In genomic region chr6:29513284-29513683, GRCm38 (mm10) we compare ENCODE assay signal across 8 mouse cellular contexts. TPM values are rescaled to one million over a fixed set of nuclear protein-coding genes. Genes with fewer than 3 reads are reported as not detected.
DNase-seq lines count a peak whose midpoint lies in the region; ATAC-seq and TF ChIP-seq lines count a peak whose summit lies in the region.

No protein-coding gene starts in this region.

- no peaks in the 10 kb centered on the region for H3K9me3 ChIP-seq in forebrain, embryonic 16.5 days (ENCODE audit: control insufficient read depth, low read length)
- H3K9me3 ChIP-seq in hindbrain, postnatal 0 days (ENCODE audit: low read length): no peaks in the 10 kb centered on the region

- TF ChIP-seq CTCF in hindbrain, postnatal 0 days (IDR thresholded peaks at IDR 0.05; ENCODE audit: low read depth): no peak
- no peak for TF ChIP-seq CTCF in liver, adult 2 months (IDR thresholded peaks at IDR 0.05; ENCODE audit: low read depth, low read length)

- H3K79me2 ChIP-seq in liver, adult 2 months (ENCODE audit: control insufficient read depth, insufficient read depth, low read length): no peaks in the 10 kb centered on the region

- WGBS in forebrain, embryonic 16.5 days: 2% methylated on average over 11 of the region's 11 CpGs
- WGBS in hindbrain, postnatal 0 days: 2% methylated on average over 11 of the region's 11 CpGs
- under 1% methylated on average over 11 of the region's 11 CpGs for WGBS in liver, adult 2 months

- H3K36me3 ChIP-seq in forebrain, embryonic 16.5 days (ENCODE audit: control insufficient read depth, insufficient read depth): no peaks in the 10 kb centered on the region
- no peaks in the 10 kb centered on the region for H3K36me3 ChIP-seq in hindbrain, postnatal 0 days (ENCODE audit: insufficient read depth, low read length)
- no peaks in the 10 kb centered on the region for H3K36me3 ChIP-seq in liver, adult 2 months (ENCODE audit: control insufficient read depth, insufficient read depth, low read length)

- 0 out of 2 replicates have a peak overlapping the region, but pooled peaks have one; percentile 10 for H3K4me3 ChIP-seq in forebrain, embryonic 16.5 days (replicated peaks; ENCODE audit: low read length)
- peak overlapping the region; percentile 11; the same call in 1 of the 2 replicates for H3K4me3 ChIP-seq in hindbrain, postnatal 0 days (ENCODE audit: low read length)
- peak overlapping the region; percentile 34 for H3K4me3 ChIP-seq in liver, adult 2 months (ENCODE audit: insufficient read depth, low read depth, low read length)

- peak; percentile 46 for DNase-seq in gastrocnemius, postnatal 10 days
- no peak for DNase-seq in gastrocnemius, adult 8-10 months (ENCODE audit: low spot score in 2 of 2)
- peak; percentile 65 for DNase-seq in hindbrain, postnatal 0 days (ENCODE audit: low spot score)
- peak; percentile 93 for DNase-seq in liver, adult 2 months (ENCODE audit: extremely low read depth, low read depth, low spot score)
- DNase-seq in naive thymus-derived CD4-positive, alpha-beta T cell, adult 2 months (ENCODE audit: low read depth): peak; percentile 59
- DNase-seq in left cerebral cortex, adult 18-20 months (ENCODE audit: low spot score in 2 of 2): no peak
- DNase-seq in cerebellum, postnatal 10 days: no peak

- H3K9ac ChIP-seq in forebrain, embryonic 16.5 days (replicated peaks; ENCODE audit: low read depth, low read length): 0 out of 2 replicates have a peak overlapping the region, but pooled peaks have one; percentile 33
- no peak overlapping the region for H3K9ac ChIP-seq in hindbrain, postnatal 0 days (replicated peaks; ENCODE audit: low read length)
- peak overlapping the region; percentile 65 for H3K9ac ChIP-seq in liver, adult 2 months (ENCODE audit: low read depth, low read length)

- peaks cover 7% of the 10 kb centered on the region; the same call in 1 of the 2 replicates for H3K27me3 ChIP-seq in forebrain, embryonic 16.5 days (replicated peaks; ENCODE audit: control insufficient read depth, insufficient read depth, low read length)
- no peaks in the 10 kb centered on the region for H3K27me3 ChIP-seq in hindbrain, postnatal 0 days (ENCODE audit: insufficient read depth, low read length)
- H3K27me3 ChIP-seq in liver, adult 2 months (ENCODE audit: control insufficient read depth, insufficient read depth, low read length): no peaks in the 10 kb centered on the region

- peak overlapping the region; percentile 41 for H3K4me2 ChIP-seq in forebrain, embryonic 16.5 days (ENCODE audit: low read length)
- peak overlapping the region; percentile 51 for H3K4me2 ChIP-seq in hindbrain, postnatal 0 days (ENCODE audit: low read depth, low read length)

- peak; percentile 40; the same call in 1 of the 2 replicates for ATAC-seq in forebrain, embryonic 16.5 days
- ATAC-seq in hindbrain, postnatal 0 days: peak; percentile 73

- H3K27ac ChIP-seq in forebrain, embryonic 16.5 days (ENCODE audit: low read length): no peak overlapping the region
- H3K27ac ChIP-seq in hindbrain, postnatal 0 days: peak overlapping the region; percentile 4; the same call in 1 of the 2 replicates
- H3K27ac ChIP-seq in liver, adult 2 months (replicated peaks; ENCODE audit: insufficient read depth, low read depth, low read length): peak overlapping the region; percentile 95

- H3K4me1 ChIP-seq in forebrain, embryonic 16.5 days (replicated peaks; ENCODE audit: control insufficient read depth, insufficient read depth, low read length): peaks cover 4% of the 10 kb centered on the region; the same call in 1 of the 2 replicates
- H3K4me1 ChIP-seq in hindbrain, postnatal 0 days (ENCODE audit: insufficient read depth, low read length): peaks cover 7% of the 10 kb centered on the region; the same call in 1 of the 2 replicates
- peaks cover 14% of the 10 kb centered on the region for H3K4me1 ChIP-seq in liver, adult 2 months (ENCODE audit: control insufficient read depth, insufficient read depth, low read length)

- TF ChIP-seq POLR2A in liver, adult 2 months (IDR thresholded peaks at IDR 0.05; ENCODE audit: extremely low read depth, insufficient read depth, low read length): 0 out of 2 replicates have a peak, but pooled peaks have one; percentile 34

RNA-seq across cellular contexts. Expression of gene Kcp, which starts 5.5 kb away (rescaled TPM):
- 10 to 100 TPM; 19.0 to 27.2 TPM for total RNA-seq in gastrocnemius, postnatal 10 days (2021)
- total RNA-seq in gastrocnemius, adult 8-10 months (2022): 1 to 10 TPM; 2.2 to 6.0 (median 4.4) TPM
- 15.4 and 17.1 TPM in 2 replicates for polyA plus RNA-seq in forebrain, embryonic 16.5 days (2015; fragmentation: Nextera tagmentation; extraction: Ambion mirVana)
- 13.1 and 27.5 TPM in 2 replicates for total RNA-seq in hindbrain, postnatal 0 days (2014; rRNA removed)
- polyA plus RNA-seq in hindbrain, postnatal 0 days (2015; fragmentation: Nextera tagmentation; extraction: Ambion mirVana): 7.6 and 7.7 TPM in 2 replicates
- total RNA-seq in liver, adult 2 months (2014; rRNA removed): 1.7 and 1.8 TPM in 2 replicates
- 5.6 and 10.2 TPM in 2 replicates for polyA plus RNA-seq in liver, adult 2 months (2012; rRNA removed)
- total RNA-seq in left cerebral cortex, adult 18-20 months (2021): 1 to 10 TPM in 1 of 2 experiments, under 1 TPM in 1; 0.63 to 1.1 TPM

RNA-seq across cellular contexts. Expression of gene Irf5, which starts 13.1 kb away (rescaled TPM):
- total RNA-seq in gastrocnemius, postnatal 10 days (2021): 1 to 10 TPM; 1.8 to 2.8 TPM
- total RNA-seq in gastrocnemius, adult 8-10 months (2022): 1 to 10 TPM; 1.0 to 3.1 (median 1.7) TPM
- polyA plus RNA-seq in forebrain, embryonic 16.5 days (2015; fragmentation: Nextera tagmentation; extraction: Ambion mirVana): 1.5 and 2.2 TPM in 2 replicates
- total RNA-seq in hindbrain, postnatal 0 days (2014; rRNA removed): 2.4 and 3.9 TPM in 2 replicates
- polyA plus RNA-seq in hindbrain, postnatal 0 days (2015; fragmentation: Nextera tagmentation; extraction: Ambion mirVana): 1.8 and 2.1 TPM in 2 replicates
- 10.0 and 12.4 TPM in 2 replicates for total RNA-seq in liver, adult 2 months (2014; rRNA removed)
- 30.6 and 48.3 TPM in 2 replicates for polyA plus RNA-seq in liver, adult 2 months (2012; rRNA removed)
- total RNA-seq in left cerebral cortex, adult 18-20 months (2021): 1 to 10 TPM; 4.2 to 5.2 TPM

RNA-seq across cellular contexts. Expression of gene Atp6v1fnb, which starts 42.0 kb away (rescaled TPM):
- under 1 TPM in 1 of 2 experiments, not detected in 1; 0.41 TPM for total RNA-seq in gastrocnemius, postnatal 10 days (2021)
- total RNA-seq in gastrocnemius, adult 8-10 months (2022): not detected
- polyA plus RNA-seq in forebrain, embryonic 16.5 days (2015; fragmentation: Nextera tagmentation; extraction: Ambion mirVana): not detected in 2 replicates
- 0.47 TPM in 1 of 2 replicates, not detected in the other for total RNA-seq in hindbrain, postnatal 0 days (2014; rRNA removed)
- polyA plus RNA-seq in hindbrain, postnatal 0 days (2015; fragmentation: Nextera tagmentation; extraction: Ambion mirVana): 0.59 TPM in 1 of 2 replicates, not detected in the other
- total RNA-seq in liver, adult 2 months (2014; rRNA removed): not detected in 2 replicates
- polyA plus RNA-seq in liver, adult 2 months (2012; rRNA removed): not detected in 2 replicates
- under 1 TPM in 1 of 2 experiments, not detected in 1; 0.54 TPM for total RNA-seq in left cerebral cortex, adult 18-20 months (2021)

RNA-seq across cellular contexts. Expression of gene Atp6v1f, which starts 45.8 kb away (rescaled TPM):
- 100 to 1,000 TPM; 101 to 102 TPM for total RNA-seq in gastrocnemius, postnatal 10 days (2021)
- 100 to 1,000 TPM; 116 to 127 (median 122) TPM for total RNA-seq in gastrocnemius, adult 8-10 months (2022)
- polyA plus RNA-seq in forebrain, embryonic 16.5 days (2015; fragmentation: Nextera tagmentation; extraction: Ambion mirVana): 295 and 324 TPM in 2 replicates
- 229 and 240 TPM in 2 replicates for total RNA-seq in hindbrain, postnatal 0 days (2014; rRNA removed)
- polyA plus RNA-seq in hindbrain, postnatal 0 days (2015; fragmentation: Nextera tagmentation; extraction: Ambion mirVana): 371 and 385 TPM in 2 replicates
- total RNA-seq in liver, adult 2 months (2014; rRNA removed): 86.8 and 90.5 TPM in 2 replicates
- polyA plus RNA-seq in liver, adult 2 months (2012; rRNA removed): 167 and 181 TPM in 2 replicates
- 100 to 1,000 TPM; 262 TPM for total RNA-seq in left cerebral cortex, adult 18-20 months (2021)

Comparison
In these comparisons a context has a peak if more than half of its experiments do, and no peak if none do; other contexts are left out.
1. DNase-seq: peak in gastrocnemius, postnatal 10 days (single experiment), hindbrain, postnatal 0 days (single experiment), liver, adult 2 months (single experiment) and naive thymus-derived CD4-positive, alpha-beta T cell, adult 2 months (single experiment); none in gastrocnemius, adult 8-10 months (0 of 2), left cerebral cortex, adult 18-20 months (0 of 2) and cerebellum, postnatal 10 days (0 of 2).
2. Peak in every context shown above with its lines, with median percentiles within 50 percentile points of each other: H3K4me3 ChIP-seq.